Comparison of ENCODE assay signal across 8 mouse cellular contexts in genomic region chr1:182340281-182340680, GRCm38 (mm10). TPM values are rescaled to one million over a fixed set of nuclear protein-coding genes. Genes with fewer than 3 reads are reported as not detected.
DNase-seq lines count a peak whose midpoint lies in the region; ATAC-seq lines count a peak whose summit lies in the region.

No protein-coding gene starts in this region.

- H3K36me3 ChIP-seq in heart, embryonic 10.5 days = peaks cover 6% of the 10 kb centered on the region
- no peaks in the 10 kb centered on the region for H3K36me3 ChIP-seq in forebrain, embryonic 11.5 days (ENCODE audit: control insufficient read depth, insufficient read depth, low read length)
- H3K36me3 ChIP-seq in liver, embryonic 13.5 days = peaks cover 12% of the 10 kb centered on the region

- H3K9ac ChIP-seq in forebrain, embryonic 11.5 days (ENCODE audit: low read length) = peak overlapping the region; percentile 85
- peak overlapping the region; percentile 97 for H3K9ac ChIP-seq in liver, embryonic 13.5 days

- WGBS in heart, embryonic 10.5 days = 38% methylated on average over 7 of the region's 7 CpGs
- WGBS in forebrain, embryonic 11.5 days = 43% methylated on average over 7 of the region's 7 CpGs
- 31% methylated on average over 7 of the region's 7 CpGs for WGBS in liver, embryonic 13.5 days (ENCODE audit: insufficient replicate concordance)

- H3K4me3 ChIP-seq in heart, embryonic 10.5 days = peak overlapping the region; percentile 100
- peak overlapping the region; percentile 73 for H3K4me3 ChIP-seq in forebrain, embryonic 11.5 days (ENCODE audit: low read depth, low read length)
- H3K4me3 ChIP-seq in liver, embryonic 13.5 days (replicated peaks) = peak overlapping the region; percentile 99

- H3K9me3 ChIP-seq in heart, embryonic 10.5 days = no peaks in the 10 kb centered on the region
- H3K9me3 ChIP-seq in forebrain, embryonic 11.5 days (ENCODE audit: control insufficient read depth, low read length) = no peaks in the 10 kb centered on the region
- H3K9me3 ChIP-seq in liver, embryonic 13.5 days (replicated peaks) = no peaks in the 10 kb centered on the region

- H3K27ac ChIP-seq in heart, embryonic 10.5 days = no peak overlapping the region; the same call in 1 of the 2 replicates
- H3K27ac ChIP-seq in forebrain, embryonic 11.5 days (ENCODE audit: low read depth, low read length) = no peak overlapping the region
- H3K27ac ChIP-seq in liver, embryonic 13.5 days = no peak overlapping the region

- no peak for DNase-seq in heart, embryonic 10.5 days (ENCODE audit: low spot score)
- no peak for DNase-seq in heart, adult 18-20 months
- peak; percentile 12 for DNase-seq in A20 (ENCODE audit: low read depth, low spot score)
- DNase-seq in forebrain, embryonic 11.5 days (ENCODE audit: low spot score) = no peak
- no peak for DNase-seq in liver, embryonic 13.5 days
- no peak for DNase-seq in natural killer cell, adult 2 months (ENCODE audit: low spot score in 2 of 2)
- DNase-seq in left cerebral cortex, postnatal 10 days (ENCODE audit: extremely low spot score in 1 of 2, low spot score in 2 of 2) = no peak
- DNase-seq in cerebellum, adult 9-10 months = no peak

- H3K27me3 ChIP-seq in heart, embryonic 10.5 days (ENCODE audit: insufficient read depth, poor library complexity, severe bottlenecking) = no peaks in the 10 kb centered on the region
- H3K27me3 ChIP-seq in forebrain, embryonic 11.5 days (ENCODE audit: control insufficient read depth, insufficient read depth, low read length) = no peaks in the 10 kb centered on the region
- H3K27me3 ChIP-seq in liver, embryonic 13.5 days = no peaks in the 10 kb centered on the region

- H3K4me2 ChIP-seq in forebrain, embryonic 11.5 days (ENCODE audit: low read depth, low read length, severe bottlenecking) = peak overlapping the region; percentile 85
- H3K4me2 ChIP-seq in liver, embryonic 13.5 days = peak overlapping the region; percentile 89

- H3K4me1 ChIP-seq in heart, embryonic 10.5 days = peaks cover 10% of the 10 kb centered on the region; the same call in 1 of the 2 replicates
- no peaks in the 10 kb centered on the region; the same call in 1 of the 2 replicates for H3K4me1 ChIP-seq in forebrain, embryonic 11.5 days (replicated peaks; ENCODE audit: control insufficient read depth, insufficient read depth, low read length)
- peaks cover 35% of the 10 kb centered on the region for H3K4me1 ChIP-seq in liver, embryonic 13.5 days (replicated peaks)

- no peak for ATAC-seq in forebrain, embryonic 11.5 days (replicated peaks; ENCODE audit: low FRiP score)
- ATAC-seq in liver, embryonic 13.5 days (ENCODE audit: low read depth) = no peak

- intact Hi-C loops in left cerebral cortex, postnatal 10 days (cut with DNase I) = loop anchor here (5.0 kb wide), 1 partner anchor 67 kb away; the partner anchor contains the start of gene Trp53bp2

RNA-seq across cellular contexts. Expression of gene Fbxo28, which starts 1.1 kb away (rescaled TPM):
- polyA plus RNA-seq in heart, embryonic 10.5 days (2016; fragmentation: Nextera tagmentation; extraction: Ambion mirVana) = 14.6 and 19.0 TPM in 2 replicates
- 10 to 100 TPM; 20.7 to 22.5 TPM for total RNA-seq in heart, adult 18-20 months (2021)
- 27.7 and 34.8 TPM in 2 replicates for polyA plus RNA-seq in forebrain, embryonic 11.5 days (2014; fragmentation: Nextera tagmentation; extraction: Ambion mirVana)
- 6.9 and 8.5 TPM in 2 replicates for polyA plus RNA-seq in liver, embryonic 13.5 days (2015; fragmentation: Nextera tagmentation; extraction: Ambion mirVana)
- total RNA-seq in left cerebral cortex, postnatal 10 days (2021) = 10 to 100 TPM; 42.7 to 44.8 TPM

RNA-seq across cellular contexts. Expression of gene Degs1, which starts 57.7 kb away (rescaled TPM):
- polyA plus RNA-seq in heart, embryonic 10.5 days (2016; fragmentation: Nextera tagmentation; extraction: Ambion mirVana) = 156 and 164 TPM in 2 replicates
- total RNA-seq in heart, adult 18-20 months (2021) = 10 to 100 TPM; 59.4 to 62.4 TPM
- 61.2 and 65.8 TPM in 2 replicates for polyA plus RNA-seq in forebrain, embryonic 11.5 days (2014; fragmentation: Nextera tagmentation; extraction: Ambion mirVana)
- 87.5 and 102 TPM in 2 replicates for polyA plus RNA-seq in liver, embryonic 13.5 days (2015; fragmentation: Nextera tagmentation; extraction: Ambion mirVana)
- 10 to 100 TPM; 62.6 to 64.1 TPM for total RNA-seq in left cerebral cortex, postnatal 10 days (2021)
